Comparison of ENCODE assay signal across 10 mouse cellular contexts in genomic region chr5:123436780-123437175, GRCm38 (mm10). TPM values are rescaled to one million over a fixed set of nuclear protein-coding genes. Genes with fewer than 3 reads are reported as not detected.
DNase-seq lines count a peak whose midpoint lies in the region; ATAC-seq lines count a peak whose summit lies in the region.
"Had no signal": no experiment of that assay in that cellular context is flagged by ENCODE, and none has a peak within 500 bp of the region (broad histone marks: within the 10 kb centered on the region; RNA-seq: fewer than 3 reads in every experiment).

No protein-coding gene starts in this region.

- no peaks in the 10 kb centered on the region for H3K27me3 ChIP-seq in neural tube, embryonic 15.5 days (replicated peaks)
- H3K27me3 ChIP-seq: embryonic facial prominence, embryonic 15.5 days; liver, embryonic 15.5 days had no signal

- H3K4me2 ChIP-seq in neural tube, embryonic 15.5 days: no peak overlapping the region
- H3K4me2 ChIP-seq: embryonic facial prominence, embryonic 15.5 days; liver, embryonic 15.5 days had no signal

- H3K4me3 ChIP-seq in neural tube, embryonic 15.5 days (replicated peaks): no peak overlapping the region
- H3K4me3 ChIP-seq: embryonic facial prominence, embryonic 15.5 days; liver, embryonic 15.5 days had no signal

- H3K36me3 ChIP-seq in neural tube, embryonic 15.5 days: peaks cover under 1% of the 10 kb centered on the region; the same call in 1 of the 2 replicates
- H3K36me3 ChIP-seq: liver, embryonic 15.5 days had no signal

- H3K4me1 ChIP-seq in neural tube, embryonic 15.5 days: peaks cover 26% of the 10 kb centered on the region

- DNase-seq in left cerebral cortex, adult 11 months (ENCODE audit: low spot score): peak; percentile 60
- no peak for DNase-seq in left cerebral cortex, adult 8-10 months (ENCODE audit: low spot score in 2 of 2)
- DNase-seq in MEL-GATA-1-ER (ENCODE audit: extremely low read depth, low read depth): peak; percentile 29
- peak; percentile 76 to 77 for DNase-seq in cerebellum, postnatal 10 days
- peak; percentile 27 to 64 for DNase-seq in layer of hippocampus, postnatal 25 days (ENCODE audit: extremely low spot score in 1 of 2, low spot score in 1 of 2)
- no peak for DNase-seq in urinary bladder, postnatal 4 days (ENCODE audit: low spot score in 2 of 2)

- H3K9me3 ChIP-seq in neural tube, embryonic 15.5 days (replicated peaks): no peaks in the 10 kb centered on the region
- H3K9me3 ChIP-seq: embryonic facial prominence, embryonic 15.5 days; liver, embryonic 15.5 days had no signal

- 37% methylated on average over 4 of the region's 4 CpGs for WGBS in neural tube, embryonic 15.5 days

- no peak overlapping the region for H3K9ac ChIP-seq in neural tube, embryonic 15.5 days (replicated peaks)
- H3K9ac ChIP-seq: embryonic facial prominence, embryonic 15.5 days; liver, embryonic 15.5 days had no signal

- ATAC-seq in hematopoietic stem cell, adult 5-6 weeks (replicated peaks in 1 of 2; ENCODE audit: insufficient read depth in 1 of 2, low FRiP score in 2 of 2, low TSS enrichment in 1 of 2, low read depth in 1 of 2, poor library complexity in 2 of 2, severe bottlenecking in 2 of 2): peak; percentile 62 to 63
- ATAC-seq in neural tube, embryonic 15.5 days (ENCODE audit: low FRiP score): 0 out of 2 replicates have a peak, but pooled peaks have one; percentile 21

- no peak overlapping the region for H3K27ac ChIP-seq in neural tube, embryonic 15.5 days (replicated peaks)
- H3K27ac ChIP-seq: embryonic facial prominence, embryonic 15.5 days; liver, embryonic 15.5 days had no signal

RNA-seq across cellular contexts. Expression of gene Mlxip, which starts 42.2 kb away (rescaled TPM):
- total RNA-seq in left cerebral cortex, adult 8-10 months (2022): 10 to 100 TPM; 12.7 to 16.3 (median 14.7) TPM
- 16.0 and 25.1 TPM in 2 replicates for total RNA-seq in hematopoietic stem cell, adult 5-6 weeks (2017)
- 10 to 100 TPM; 16.6 to 21.6 TPM for total RNA-seq in layer of hippocampus, postnatal 25 days (2021)
- 19.3 and 19.4 TPM in 2 replicates for polyA plus RNA-seq in neural tube, embryonic 15.5 days (2015; fragmentation: Nextera tagmentation; extraction: Ambion mirVana)

RNA-seq across cellular contexts. Expression of gene Lrrc43, which starts 52.3 kb away (rescaled TPM):
- under 1 TPM; 0.17 to 0.53 (median 0.39) TPM for total RNA-seq in left cerebral cortex, adult 8-10 months (2022)
- total RNA-seq in hematopoietic stem cell, adult 5-6 weeks (2017): not detected in 2 replicates
- total RNA-seq in layer of hippocampus, postnatal 25 days (2021): 1 to 10 TPM in 1 of 2 experiments, under 1 TPM in 1; 0.17 to 1.1 TPM
- polyA plus RNA-seq in neural tube, embryonic 15.5 days (2015; fragmentation: Nextera tagmentation; extraction: Ambion mirVana): 0.55 and 0.66 TPM in 2 replicates
- polyA plus RNA-seq: liver, embryonic 15.5 days had no signal

RNA-seq across cellular contexts. Expression of gene Il31, which starts 52.5 kb away (rescaled TPM):
- total RNA-seq in left cerebral cortex, adult 8-10 months (2022): not detected
- total RNA-seq in hematopoietic stem cell, adult 5-6 weeks (2017): not detected in 2 replicates
- not detected for total RNA-seq in layer of hippocampus, postnatal 25 days (2021)
- polyA plus RNA-seq in neural tube, embryonic 15.5 days (2015; fragmentation: Nextera tagmentation; extraction: Ambion mirVana): not detected in 2 replicates
- polyA plus RNA-seq: embryonic facial prominence, embryonic 15.5 days had no signal

Comparison
In these comparisons a context has a peak if more than half of its experiments do, and no peak if none do; other contexts are left out.
1. DNase-seq: peak in left cerebral cortex, adult 11 months (single experiment), MEL-GATA-1-ER (single experiment), cerebellum, postnatal 10 days (2 of 2) and layer of hippocampus, postnatal 25 days (2 of 2); none in left cerebral cortex, adult 8-10 months (0 of 2) and urinary bladder, postnatal 4 days (0 of 2).